Mouse (Mus musculus) forebrain, embryonic 13.5 days (tissue): Measurements from ENCODE around the gene Gimap9. TPM values are rescaled to one million over a fixed set of nuclear protein-coding genes. Genes with fewer than 3 reads are reported as not detected.

Source experiments
- ATAC-seq: fragments of 200-750 bp; cut with Nextera tagmentation; 2 replicates; pipeline ENCODE4 v1.8.0; 2017
- H3K27ac ChIP-seq: fragments of 300-500 bp; sonication (generic); 2 replicates; pipeline ENCODE4 v1.5.1; 2015; ENCODE audit warnings: inconsistent platforms, mild to moderate bottlenecking, moderate library complexity
- H3K27me3 ChIP-seq: fragments of 300-500 bp; sonication (generic); 2 replicates; pipeline ENCODE4 v1.6.1; 2015; ENCODE audit warnings: mild to moderate bottlenecking, inconsistent platforms
- H3K36me3 ChIP-seq: fragments of 300-500 bp; sonication (generic); 2 replicates; pipeline ENCODE4 v1.6.1; 2015; ENCODE audit warnings: mild to moderate bottlenecking, inconsistent platforms; ENCODE audit not compliant: poor library complexity, severe bottlenecking
- H3K4me1 ChIP-seq: fragments of 300-500 bp; sonication (generic); 2 replicates; pipeline ENCODE4 v1.6.1; 2015; ENCODE audit warnings: inconsistent platforms
- H3K4me2 ChIP-seq: fragments of 300-500 bp; sonication (generic); 2 replicates; pipeline ENCODE4 v1.6.1; 2015; ENCODE audit warnings: inconsistent platforms, mild to moderate bottlenecking, moderate library complexity
- H3K4me3 ChIP-seq: fragments of 300-500 bp; sonication (generic); 2 replicates; pipeline ENCODE4 v1.5.1; 2015; ENCODE audit warnings: mild to moderate bottlenecking, inconsistent platforms
- H3K9ac ChIP-seq: fragments of 300-500 bp; sonication (generic); 2 replicates; pipeline ENCODE4 v1.6.1; 2015; ENCODE audit warnings: mild to moderate bottlenecking, inconsistent platforms
- H3K9me3 ChIP-seq: fragments of 300-500 bp; sonication (generic); replicated peaks from 2 replicates; pipeline ENCODE4 v1.6.1; 2016; ENCODE audit warnings: inconsistent platforms
- WGBS: fragments of 180-500 bp; shearing (Covaris S2); methylation state at CpG from one replicate; pipeline ENCODE4 v1.1.7; 2015; 5-methylcytosine and 5-hydroxymethylcytosine counted together
- polyA plus RNA-seq: library from polyadenylated mRNA; unstranded; fragments of >200 nt; fragmentation: Nextera tagmentation; extraction: Ambion mirVana; gene quantifications from 2 replicates; pipeline ENCODE4 v1.2.1, GENCODE M21; 2015

Gimap9 gene
- polyA plus RNA-seq, 1 experiment from 2014 or later = 1.7 TPM

GRCm38 (mm10) chr6:48668022-48668421, 7.9 kb upstream of the Gimap9 start:
- Histone ChIP-seq H3K4me3 (no peak overlapping the region), H3K9ac (no peak overlapping the region), H3K27me3 (no peaks in the 10 kb centered on the region), H3K4me1 (no peaks in the 10 kb centered on the region), H3K27ac (no peak overlapping the region), H3K36me3 (no peaks in the 10 kb centered on the region), H3K9me3 (no peaks in the 10 kb centered on the region), H3K4me2 (no peak overlapping the region)
- ATAC-seq = no peak

GRCm38 (mm10) chr6:48669446-48669969, 6.4 kb upstream of the Gimap9 start:
- no peak overlapping the region for H3K4me3 ChIP-seq
- H3K36me3 ChIP-seq = no peaks in the 10 kb centered on the region
- no peaks in the 10 kb centered on the region for H3K9me3 ChIP-seq
- no peaks in the 10 kb centered on the region for H3K4me1 ChIP-seq
- no peak overlapping the region for H3K27ac ChIP-seq
- WGBS = 65% methylated on average over 2 of the region's 2 CpGs
- no peak for ATAC-seq
- no peak overlapping the region for H3K9ac ChIP-seq
- H3K27me3 ChIP-seq = no peaks in the 10 kb centered on the region
- H3K4me2 ChIP-seq = no peak overlapping the region

- 94% methylated on average over 9 of the region's 9 CpGs for WGBS
- Histone ChIP-seq H3K27me3 (no peaks in the 10 kb centered on the region), H3K9me3 (no peaks in the 10 kb centered on the region), H3K4me1 (peaks cover 5% of the 10 kb centered on the region; the same call in 1 of the 2 replicates), H3K27ac (no peak overlapping the region), H3K36me3 (no peaks in the 10 kb centered on the region), H3K4me2 (no peak overlapping the region), H3K9ac (no peak overlapping the region), H3K4me3 (no peak overlapping the region)
- ATAC-seq = no peak
Measured at GRCm38 (mm10) chr6:48674291-48675058, 1.5 kb upstream of the Gimap9 start.

GRCm38 (mm10) chr6:48675400-48675930, 464 bp upstream of the Gimap9 start:
- Histone ChIP-seq H3K4me1 (peaks cover 5% of the 10 kb centered on the region; the same call in 1 of the 2 replicates), H3K36me3 (no peaks in the 10 kb centered on the region), H3K9ac (no peak overlapping the region), H3K27ac (no peak overlapping the region), H3K4me3 (no peak overlapping the region), H3K4me2 (peak overlapping the region; percentile 25), H3K9me3 (no peaks in the 10 kb centered on the region), H3K27me3 (no peaks in the 10 kb centered on the region)
- no peak for ATAC-seq
- WGBS = 39% methylated on average over 10 of the region's 10 CpGs

GRCm38 (mm10) chr6:48676860-48677415, 1.0 kb downstream of the Gimap9 start:
- peaks cover 5% of the 10 kb centered on the region; the same call in 1 of the 2 replicates for H3K4me1 ChIP-seq
- no peak overlapping the region for H3K4me3 ChIP-seq
- H3K9me3 ChIP-seq = no peaks in the 10 kb centered on the region
- no peak overlapping the region for H3K4me2 ChIP-seq
- no peak for ATAC-seq
- no peaks in the 10 kb centered on the region for H3K36me3 ChIP-seq
- no peak overlapping the region for H3K27ac ChIP-seq
- 79% methylated on average over 5 of the region's 5 CpGs for WGBS
- no peak overlapping the region for H3K9ac ChIP-seq
- no peaks in the 10 kb centered on the region for H3K27me3 ChIP-seq

- Histone ChIP-seq H3K9ac (no peak overlapping the region), H3K27ac (no peak overlapping the region), H3K4me3 (no peak overlapping the region), H3K4me2 (no peak overlapping the region), H3K36me3 (no peaks in the 10 kb centered on the region), H3K27me3 (no peaks in the 10 kb centered on the region), H3K4me1 (peaks cover 5% of the 10 kb centered on the region; the same call in 1 of the 2 replicates), H3K9me3 (no peaks in the 10 kb centered on the region)
- ATAC-seq = no peak
- WGBS = 93% methylated on average over 17 of the region's 17 CpGs
Measured at GRCm38 (mm10) chr6:48677492-48678345, 1.8 kb downstream of the Gimap9 start.

- WGBS = 90% methylated on average over 4 of the region's 4 CpGs
- ATAC-seq = no peak
- H3K27ac ChIP-seq = no peak overlapping the region
- no peak overlapping the region for H3K4me3 ChIP-seq
- no peaks in the 10 kb centered on the region for H3K9me3 ChIP-seq
- H3K4me2 ChIP-seq = no peak overlapping the region
- H3K27me3 ChIP-seq = no peaks in the 10 kb centered on the region
- no peak overlapping the region for H3K9ac ChIP-seq
- peaks cover 5% of the 10 kb centered on the region; the same call in 1 of the 2 replicates for H3K4me1 ChIP-seq
- H3K36me3 ChIP-seq = no peaks in the 10 kb centered on the region
Measured at GRCm38 (mm10) chr6:48678391-48678790, 2.5 kb downstream of the Gimap9 start.

GRCm38 (mm10) chr6:48679701-48680100, 3.8 kb downstream of the Gimap9 start:
- no peak for ATAC-seq
- Histone ChIP-seq H3K4me2 (no peak overlapping the region), H3K4me3 (no peak overlapping the region)

GRCm38 (mm10) chr6:48680421-48680820, 4.5 kb downstream of the Gimap9 start:
- WGBS = 79% methylated on average over 5 of the region's 5 CpGs
- no peak overlapping the region for H3K4me3 ChIP-seq
- H3K36me3 ChIP-seq = no peaks in the 10 kb centered on the region
- H3K27ac ChIP-seq = no peak overlapping the region
- no peak overlapping the region for H3K4me2 ChIP-seq
- no peak overlapping the region for H3K9ac ChIP-seq
- H3K9me3 ChIP-seq = no peaks in the 10 kb centered on the region
- H3K27me3 ChIP-seq = no peaks in the 10 kb centered on the region
- ATAC-seq = no peak
- peaks cover 5% of the 10 kb centered on the region; the same call in 1 of the 2 replicates for H3K4me1 ChIP-seq

More at GRCm38 (mm10) chr6:48679701-48680100, 3.8 kb downstream of the Gimap9 start:
- Histone ChIP-seq H3K27ac (no peak overlapping the region), H3K9me3 (no peaks in the 10 kb centered on the region), H3K36me3 (no peaks in the 10 kb centered on the region), H3K27me3 (no peaks in the 10 kb centered on the region), H3K4me1 (peaks cover 5% of the 10 kb centered on the region; the same call in 1 of the 2 replicates), H3K9ac (no peak overlapping the region)
- 85% methylated on average over 6 of the region's 6 CpGs for WGBS

GRCm38 (mm10) chr6:48681472-48682090, 5.7 kb downstream of the Gimap9 start:
- Histone ChIP-seq H3K36me3 (no peaks in the 10 kb centered on the region), H3K4me1 (no peaks in the 10 kb centered on the region), H3K4me3 (no peak overlapping the region), H3K9ac (no peak overlapping the region), H3K4me2 (no peak overlapping the region), H3K27ac (no peak overlapping the region), H3K9me3 (no peaks in the 10 kb centered on the region), H3K27me3 (no peaks in the 10 kb centered on the region)
- ATAC-seq = no peak
- 83% methylated on average over 3 of the region's 3 CpGs for WGBS

GRCm38 (mm10) chr6:48682271-48682670, 6.3 kb downstream of the Gimap9 start:
- Histone ChIP-seq H3K9ac (no peak overlapping the region), H3K27ac (no peak overlapping the region), H3K36me3 (no peaks in the 10 kb centered on the region), H3K4me3 (no peak overlapping the region), H3K4me2 (no peak overlapping the region), H3K4me1 (no peaks in the 10 kb centered on the region), H3K27me3 (no peaks in the 10 kb centered on the region), H3K9me3 (no peaks in the 10 kb centered on the region)
- WGBS = 83% methylated on average over 4 of the region's 4 CpGs
- ATAC-seq = no peak
